Mouse (Mus musculus) bone marrow, adult 2 months (tissue): Measurements from ENCODE around the gene Tspan5. TPM values are rescaled to one million over a fixed set of nuclear protein-coding genes. Genes with fewer than 3 reads are reported as not detected.

ENCODE experiments used
- H3K27ac ChIP-seq: fragments of 200-500 bp; 2 replicates; pipeline ENCODE4 v1.5.1; 2012; ENCODE audit warnings: low read depth, mild to moderate bottlenecking, control low read depth, inconsistent platforms, low read length; ENCODE audit not compliant: control insufficient read depth, poor library complexity, insufficient read depth
- H3K4me1 ChIP-seq: fragments of 200-500 bp; 2 replicates; pipeline ENCODE4 v1.6.1; 2011; ENCODE audit warnings: low read length; ENCODE audit not compliant: control insufficient read depth, insufficient read depth
- H3K4me3 ChIP-seq: fragments of 200-500 bp; replicated peaks from 2 replicates; pipeline ENCODE3; 2011; ENCODE audit warnings: mild to moderate bottlenecking, low read depth, low read length, control low read depth; ENCODE audit not compliant: control insufficient read depth
- CTCF ChIP-seq: fragments of 200-500 bp; IDR thresholded peaks from 2 replicates; pipeline ENCODE4 v1.5.1; 2011; ENCODE audit warnings: low read length, control low read depth; ENCODE audit not compliant: control insufficient read depth, insufficient read depth
- POLR2A ChIP-seq: fragments of 200-500 bp; IDR thresholded peaks from 2 replicates; pipeline ENCODE4 v1.6.1; 2011; ENCODE audit warnings: low read depth, mild to moderate bottlenecking, control low read depth, low read length, borderline replicate concordance; ENCODE audit not compliant: control insufficient read depth
- WGBS: fragments of 180-500 bp; shearing (Covaris S2); methylation state at CpG from one replicate; pipeline ENCODE4 v1.1.7; 2018; 5-methylcytosine and 5-hydroxymethylcytosine counted together
- polyA plus RNA-seq: library from polyadenylated mRNA; stranded (reverse); fragments of >200 nt; gene quantifications from 2 replicates; pipeline ENCODE4 v1.2.4, GENCODE M21; 2011; ENCODE audit warnings: low replicate concordance; ENCODE audit not compliant: missing spikeins, insufficient read depth, insufficient read length

The Tspan5 gene
- polyA plus RNA-seq, 1 experiment: 8.3 TPM

GRCm38 (mm10) chr3:138865271-138865670 is 123.3 kb downstream of the Tspan5 start:
- Histone ChIP-seq H3K4me3 (no peak overlapping the region), H3K4me1 (no peaks in the 10 kb centered on the region; the same call in 1 of the 2 replicates), H3K27ac (no peak overlapping the region)
- 82% methylated on average over 5 of the region's 5 CpGs for WGBS
- TF ChIP-seq POLR2A (no peak), CTCF (no peak)

- Histone ChIP-seq H3K27ac (no peak overlapping the region), H3K4me3 (no peak overlapping the region), H3K4me1 (no peaks in the 10 kb centered on the region; the same call in 1 of the 2 replicates)
- TF ChIP-seq POLR2A (no peak), CTCF (no peak)
- WGBS: 90% methylated on average over 16 of the region's 16 CpGs
Observed at GRCm38 (mm10) chr3:138867149-138867848, 125.3 kb downstream of the Tspan5 start.

- Histone ChIP-seq H3K27ac (no peak overlapping the region), H3K4me3 (no peak overlapping the region), H3K4me1 (no peaks in the 10 kb centered on the region; the same call in 1 of the 2 replicates)
- TF ChIP-seq POLR2A (no peak), CTCF (no peak)
- WGBS: 85% methylated on average over 13 of the region's 13 CpGs
Observed at GRCm38 (mm10) chr3:138868409-138868808, 126.4 kb downstream of the Tspan5 start.

- no peaks in the 10 kb centered on the region for H3K4me1 ChIP-seq
- H3K4me3 ChIP-seq: no peak overlapping the region
- H3K27ac ChIP-seq: no peak overlapping the region
- WGBS: 88% methylated on average over 7 of the region's 7 CpGs
- TF ChIP-seq CTCF (no peak), POLR2A (no peak)
Observed at GRCm38 (mm10) chr3:138875282-138875681, 133.3 kb downstream of the Tspan5 start.

GRCm38 (mm10) chr3:138875936-138876335 is 133.9 kb downstream of the Tspan5 start:
- WGBS: 87% methylated on average over 6 of the region's 6 CpGs
- H3K27ac ChIP-seq: no peak overlapping the region

GRCm38 (mm10) chr3:138876418-138876817 is 134.4 kb downstream of the Tspan5 start:
- Histone ChIP-seq H3K4me1 (no peaks in the 10 kb centered on the region), H3K4me3 (no peak overlapping the region), H3K27ac (no peak overlapping the region)
- 90% methylated on average over 10 of the region's 10 CpGs for WGBS
- TF ChIP-seq POLR2A: no peak
- no peak for TF ChIP-seq CTCF

More at GRCm38 (mm10) chr3:138875936-138876335, 133.9 kb downstream of the Tspan5 start:
- no peak for TF ChIP-seq CTCF
- TF ChIP-seq POLR2A: no peak
- H3K4me1 ChIP-seq: no peaks in the 10 kb centered on the region
- H3K4me3 ChIP-seq: no peak overlapping the region

- TF ChIP-seq POLR2A: no peak
- TF ChIP-seq CTCF: no peak
- Histone ChIP-seq H3K4me3 (no peak overlapping the region), H3K4me1 (no peaks in the 10 kb centered on the region), H3K27ac (no peak overlapping the region)
- 86% methylated on average over 14 of the region's 14 CpGs for WGBS
Observed at GRCm38 (mm10) chr3:138876931-138877361, 135.0 kb downstream of the Tspan5 start.

- Histone ChIP-seq H3K4me1 (no peaks in the 10 kb centered on the region), H3K4me3 (no peak overlapping the region), H3K27ac (no peak overlapping the region)
- 60% methylated on average over 4 of the region's 4 CpGs for WGBS
- TF ChIP-seq POLR2A: no peak
- TF ChIP-seq CTCF: no peak
Observed at GRCm38 (mm10) chr3:138877741-138878140, 135.7 kb downstream of the Tspan5 start.

GRCm38 (mm10) chr3:138880999-138881724 is 139.2 kb downstream of the Tspan5 start:
- 88% methylated on average over 11 of the region's 11 CpGs for WGBS
- Histone ChIP-seq H3K4me3 (no peak overlapping the region), H3K27ac (no peak overlapping the region), H3K4me1 (no peaks in the 10 kb centered on the region)
- no peak for TF ChIP-seq POLR2A
- TF ChIP-seq CTCF: no peak
